Mouse (Mus musculus): Measurements from ENCODE around the gene Nop2. TPM values are rescaled to one million over a fixed set of nuclear protein-coding genes. Genes with fewer than 3 reads are reported as not detected.

The Nop2 gene
- 13.7 and 35.1 TPM in 2 replicates for polyA plus RNA-seq (2012; rRNA removed; ENCODE audit: low replicate concordance)

GRCm38 (mm10) chr6:125131302-125132156, at the start of gene Nop2:
Gene Nop2, plus strand, starts transcription at chr6:125131909.

GRCm38 (mm10) chr6:125095391-125096278, 36.1 kb upstream of the Nop2 start, which contains the start of gene Chd4:
Gene Chd4, plus strand, starts transcription at chr6:125095981.

GRCm38 (mm10) chr6:125145001-125145400, 13.3 kb downstream of the Nop2 start, which contains the start of gene Iffo1:
Gene Iffo1, plus strand, starts transcription at chr6:125145241.

DNA sequence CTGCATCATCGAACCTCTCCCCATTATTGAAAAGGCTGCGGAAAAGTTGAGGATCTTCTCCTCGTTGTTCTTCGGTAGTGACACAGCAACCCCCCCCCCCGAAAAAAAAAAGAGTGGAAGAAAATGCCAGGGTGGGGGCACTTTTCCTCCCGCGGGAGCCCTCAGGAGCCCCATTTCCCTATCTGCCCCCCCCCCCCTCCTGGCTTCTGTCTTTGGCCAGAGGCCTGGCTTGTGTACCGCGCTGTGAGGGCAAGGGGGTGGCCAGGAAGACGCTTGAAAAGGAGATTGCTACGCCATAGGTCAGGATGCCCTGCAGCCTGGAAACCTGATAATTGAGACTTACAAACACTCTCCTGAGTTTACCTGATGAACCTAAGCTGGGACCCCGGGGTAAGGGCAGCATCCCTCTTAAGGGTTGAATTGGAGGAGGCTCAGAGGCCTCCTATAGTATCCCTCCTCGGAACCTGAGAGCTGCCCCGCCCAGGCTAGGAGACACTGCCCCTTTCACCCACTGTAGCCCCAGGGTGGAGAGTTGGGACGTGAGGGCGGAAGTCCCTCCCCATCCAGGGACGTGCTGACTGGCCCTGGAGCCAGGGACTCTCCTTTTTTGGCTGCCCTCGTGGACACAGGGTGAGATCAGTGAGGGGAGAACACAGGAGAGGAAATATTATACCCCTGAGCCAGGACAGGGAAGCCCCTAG, 34.5 kb downstream of the Nop2 start, which contains the start of gene Gapdh:
Gapdh (minus strand) TSS at position 417 of the 701 bp plus-strand sequence.

GRCm38 (mm10) chr6:125191332-125192015, 59.8 kb downstream of the Nop2 start, which contains the start of the genes Ncapd2 and Mrpl51:
Gene Ncapd2, minus strand, starts transcription at chr6:125191701.
Gene Mrpl51, plus strand, starts transcription at chr6:125191801.

Other genes starting within 250 kb of the Nop2 start
- gene Cd4, start 243.7 kb upstream of the Nop2 start, polyA plus RNA-seq (2012; rRNA removed; ENCODE audit: low replicate concordance): 0.79 and 2.4 TPM in 2 replicates
- 5.0 and 6.7 TPM in 2 replicates for gene Lag3, start 220.2 kb upstream of the Nop2 start, polyA plus RNA-seq (2012; rRNA removed; ENCODE audit: low replicate concordance)
- 1,311 and 1,715 TPM in 2 replicates for gene Ptms, start 211.8 kb upstream of the Nop2 start, polyA plus RNA-seq (2012; rRNA removed; ENCODE audit: low replicate concordance)
- gene Mlf2, start 200.5 kb upstream of the Nop2 start, polyA plus RNA-seq (2012; rRNA removed; ENCODE audit: low replicate concordance): 398 and 422 TPM in 2 replicates
- gene Cops7a, start 166.4 kb upstream of the Nop2 start, polyA plus RNA-seq (2012; rRNA removed; ENCODE audit: low replicate concordance): 192 and 221 TPM in 2 replicates
- 3.7 and 15.6 TPM in 2 replicates for gene Pianp, start 135.2 kb upstream of the Nop2 start, polyA plus RNA-seq (2012; rRNA removed; ENCODE audit: low replicate concordance)
- gene Zfp384, start 122.8 kb upstream of the Nop2 start, polyA plus RNA-seq (2012; rRNA removed; ENCODE audit: low replicate concordance): 49.1 and 77.6 TPM in 2 replicates
- gene Ing4, start 92.1 kb upstream of the Nop2 start, polyA plus RNA-seq (2012; rRNA removed; ENCODE audit: low replicate concordance): 69.3 and 75.0 TPM in 2 replicates
- 11.9 and 31.8 TPM in 2 replicates for gene Acrbp, start 82.2 kb upstream of the Nop2 start, polyA plus RNA-seq (2012; rRNA removed; ENCODE audit: low replicate concordance)
- gene Lpar5, start 64.0 kb upstream of the Nop2 start, polyA plus RNA-seq (2012; rRNA removed; ENCODE audit: low replicate concordance): 5.0 and 8.4 TPM in 2 replicates
- 42.0 and 131 TPM in 2 replicates for gene Chd4, start 35.9 kb upstream of the Nop2 start, polyA plus RNA-seq (2012; rRNA removed; ENCODE audit: low replicate concordance)
- 32.5 and 35.6 TPM in 2 replicates for gene Iffo1, start 13.3 kb downstream of the Nop2 start, polyA plus RNA-seq (2012; rRNA removed; ENCODE audit: low replicate concordance)
- gene Gapdh, start 34.6 kb downstream of the Nop2 start, polyA plus RNA-seq (2012; rRNA removed; ENCODE audit: low replicate concordance): 4,033 and 4,268 TPM in 2 replicates
- 29.9 and 68.5 TPM in 2 replicates for gene Ncapd2, start 59.8 kb downstream of the Nop2 start, polyA plus RNA-seq (2012; rRNA removed; ENCODE audit: low replicate concordance)
- gene Mrpl51, start 59.9 kb downstream of the Nop2 start, polyA plus RNA-seq (2012; rRNA removed; ENCODE audit: low replicate concordance): 62.0 and 70.3 TPM in 2 replicates
- gene Vamp1, start 83.6 kb downstream of the Nop2 start, polyA plus RNA-seq (2012; rRNA removed; ENCODE audit: low replicate concordance): 17.3 and 19.7 TPM in 2 replicates
- 25.0 and 26.3 TPM in 2 replicates for gene Tapbpl, start 100.0 kb downstream of the Nop2 start, polyA plus RNA-seq (2012; rRNA removed; ENCODE audit: low replicate concordance)
- 1.6 and 2.2 TPM in 2 replicates for gene Cd27, start 105.1 kb downstream of the Nop2 start, polyA plus RNA-seq (2012; rRNA removed; ENCODE audit: low replicate concordance)
- gene Tuba3a, start 154.1 kb downstream of the Nop2 start, polyA plus RNA-seq (2012; rRNA removed; ENCODE audit: low replicate concordance): not detected in 2 replicates
- gene Ltbr, start 182.0 kb downstream of the Nop2 start, polyA plus RNA-seq (2012; rRNA removed; ENCODE audit: low replicate concordance): 118 and 131 TPM in 2 replicates
- gene Scnn1a, start 188.8 kb downstream of the Nop2 start, polyA plus RNA-seq (2012; rRNA removed; ENCODE audit: low replicate concordance): 1.2 and 5.0 TPM in 2 replicates
- 249 and 252 TPM in 2 replicates for gene Tnfrsf1a, start 217.5 kb downstream of the Nop2 start, polyA plus RNA-seq (2012; rRNA removed; ENCODE audit: low replicate concordance)
- 1.4 and 1.5 TPM in 2 replicates for gene Plekhg6, start 248.9 kb downstream of the Nop2 start, polyA plus RNA-seq (2012; rRNA removed; ENCODE audit: low replicate concordance)

All from subcutaneous adipose tissue, adult 2 months (tissue).